Mouse (Mus musculus) retina, embryonic 14.5 days (tissue): ENCODE results near the gene Snap47.

ENCODE experiments used
- DNase-seq: peaks from one replicate; pipeline ENCODE4 v3.0.0-alpha.2; 2015; ENCODE audit warnings: low spot score

The Snap47 gene

GRCm38 (mm10) chr11:59421967-59422366 lies 29.0 kb downstream of the Snap47 start:
- DNase-seq = no peak

- no peak for DNase-seq
These were observed 29.6 kb downstream of the Snap47 start for GRCm38 (mm10) chr11:59421436-59421835.

- no peak for DNase-seq
These were observed 32.3 kb downstream of the Snap47 start for GRCm38 (mm10) chr11:59418708-59419107.

GRCm38 (mm10) chr11:59412999-59413863 lies 37.8 kb downstream of the Snap47 start:
- DNase-seq = no peak

GRCm38 (mm10) chr11:59412058-59412457 lies 38.9 kb downstream of the Snap47 start:
- DNase-seq = no peak

GRCm38 (mm10) chr11:59410851-59411250 lies 40.1 kb downstream of the Snap47 start:
- no peak for DNase-seq

GRCm38 (mm10) chr11:59405761-59406160 lies 45.2 kb downstream of the Snap47 start:
- no peak for DNase-seq

- peak; percentile 42 for DNase-seq
These were observed 50.1 kb downstream of the Snap47 start for GRCm38 (mm10) chr11:59400876-59401275.

- no peak for DNase-seq
These were observed 51.2 kb downstream of the Snap47 start for GRCm38 (mm10) chr11:59399830-59400229.

GRCm38 (mm10) chr11:59397536-59398371 lies 53.2 kb downstream of the Snap47 start:
- no peak for DNase-seq

GRCm38 (mm10) chr11:59394451-59394850 lies 56.5 kb downstream of the Snap47 start:
- no peak for DNase-seq

GRCm38 (mm10) chr11:59393591-59393990 lies 57.4 kb downstream of the Snap47 start:
- no peak for DNase-seq

GRCm38 (mm10) chr11:59392300-59392699 lies 58.7 kb downstream of the Snap47 start:
- no peak for DNase-seq

GRCm38 (mm10) chr11:59390470-59390869 lies 60.5 kb downstream of the Snap47 start:
- DNase-seq = peak; percentile 32

- DNase-seq = no peak
These were observed 61.4 kb downstream of the Snap47 start for GRCm38 (mm10) chr11:59389617-59390016.

GRCm38 (mm10) chr11:59388806-59389205 lies 62.2 kb downstream of the Snap47 start:
- no peak for DNase-seq

GRCm38 (mm10) chr11:59387471-59387870 lies 63.5 kb downstream of the Snap47 start:
- no peak for DNase-seq

GRCm38 (mm10) chr11:59385123-59385522 lies 65.9 kb downstream of the Snap47 start:
- peak; percentile 32 for DNase-seq

GRCm38 (mm10) chr11:59384441-59384959 lies 66.5 kb downstream of the Snap47 start:
- peak; percentile 26 for DNase-seq

- DNase-seq = no peak
These were observed 71.4 kb downstream of the Snap47 start for GRCm38 (mm10) chr11:59379547-59379946.

- DNase-seq = no peak
These were observed 73.0 kb downstream of the Snap47 start for GRCm38 (mm10) chr11:59377999-59378398.

GRCm38 (mm10) chr11:59375475-59375874 lies 75.5 kb downstream of the Snap47 start, which contains the start of gene Prss38:
Gene Prss38, minus strand, starts transcription at chr11:59375657.
- no peak for DNase-seq

GRCm38 (mm10) chr11:59369848-59370247 lies 81.1 kb downstream of the Snap47 start:
- DNase-seq = no peak
